Mouse (Mus musculus) hindbrain, embryonic 16.5 days (tissue): ENCODE measurements around the gene St13. TPM values are rescaled to one million over a fixed set of nuclear protein-coding genes. Genes with fewer than 3 reads are reported as not detected.
"Not testable (repeated sequence)": the region's sequence is repeated elsewhere in the genome, so short reads cannot be mapped to it uniquely, and the experiment has no call there.

ENCODE experiments used
- ATAC-seq: fragments of 200-750 bp; cut with Nextera tagmentation; 2 replicates; pipeline ENCODE4 v1.8.0; 2017; ENCODE audit warnings: moderate TSS enrichment, moderate library complexity
- H3K27ac ChIP-seq: fragments of 300-500 bp; sonication (generic); 2 replicates; pipeline ENCODE4 v1.5.1; 2014; ENCODE audit warnings: low read depth, mild to moderate bottlenecking, control low read depth, low read length, moderate library complexity
- H3K27me3 ChIP-seq: fragments of 300-500 bp; sonication (generic); replicated peaks from 2 replicates; pipeline ENCODE4 v1.6.1; 2014; ENCODE audit warnings: low read length; ENCODE audit not compliant: control insufficient read depth, insufficient read depth
- H3K36me3 ChIP-seq: fragments of 300-500 bp; sonication (generic); 2 replicates; pipeline ENCODE4 v1.6.1; 2014; ENCODE audit warnings: mild to moderate bottlenecking, low read length, moderate library complexity, mixed read lengths; ENCODE audit not compliant: control insufficient read depth, insufficient read depth
- H3K4me1 ChIP-seq: fragments of 300-500 bp; sonication (generic); 2 replicates; pipeline ENCODE4 v1.6.1; 2014; ENCODE audit warnings: low read depth, low read length; ENCODE audit not compliant: control insufficient read depth, insufficient read depth
- H3K4me2 ChIP-seq: fragments of 300-500 bp; sonication (generic); 2 replicates; pipeline ENCODE4 v1.6.1; 2014; ENCODE audit warnings: mild to moderate bottlenecking, low read length, control low read depth, moderate library complexity
- H3K4me3 ChIP-seq: fragments of 300-500 bp; sonication (generic); 2 replicates; pipeline ENCODE4 v1.5.1; 2014; ENCODE audit warnings: mild to moderate bottlenecking, low read length, control low read depth, moderate library complexity
- H3K9ac ChIP-seq: fragments of 300-500 bp; sonication (generic); 2 replicates; pipeline ENCODE4 v1.6.1; 2014; ENCODE audit warnings: low read depth, mild to moderate bottlenecking, control low read depth, low read length, moderate library complexity
- H3K9me3 ChIP-seq: fragments of 300-500 bp; sonication (generic); 2 replicates; pipeline ENCODE4 v1.6.1; 2014; ENCODE audit warnings: mild to moderate bottlenecking, low read length, moderate library complexity; ENCODE audit not compliant: control insufficient read depth
- WGBS: fragments of 180-500 bp; shearing (Covaris S2); extraction: QIAGEN DNeasy Blood & Tissue Kit; methylation state at CpG from one replicate; pipeline ENCODE4 v1.1.7; 2014; 5-methylcytosine and 5-hydroxymethylcytosine counted together
- polyA plus RNA-seq: library from polyadenylated mRNA; unstranded; fragments of >200 nt; fragmentation: Nextera tagmentation; extraction: Ambion mirVana; gene quantifications from 2 replicates; pipeline ENCODE4 v1.2.1, GENCODE M21; 2015

The St13 gene
- polyA plus RNA-seq, 1 experiment from 2014 or later = 200 TPM

GRCm38 (mm10) chr15:81418065-81418464, 18.2 kb upstream of the St13 start:
- ATAC-seq = no peak
- no peaks in the 10 kb centered on the region; the same call in 1 of the 2 replicates for H3K36me3 ChIP-seq
- no peaks in the 10 kb centered on the region for H3K4me1 ChIP-seq
- H3K9me3 ChIP-seq = no peaks in the 10 kb centered on the region
- no peak overlapping the region for H3K4me2 ChIP-seq
- no peaks in the 10 kb centered on the region for H3K27me3 ChIP-seq
- WGBS = 95% methylated on average over 4 of the region's 4 CpGs
- H3K9ac ChIP-seq = no peak overlapping the region
- no peak overlapping the region for H3K4me3 ChIP-seq
- H3K27ac ChIP-seq = no peak overlapping the region

- H3K27me3 ChIP-seq, H3K36me3 ChIP-seq, H3K27ac ChIP-seq, ATAC-seq, H3K9me3 ChIP-seq, H3K4me1 ChIP-seq: not testable (repeated sequence)
- WGBS = 12% methylated on average over 22 of the region's 22 CpGs
- H3K4me3 ChIP-seq = peak overlapping the region; percentile 25
- H3K9ac ChIP-seq = peak overlapping the region; percentile 43; the same call in 1 of the 2 replicates
- peak overlapping the region; percentile 50 for H3K4me2 ChIP-seq
Observed at GRCm38 (mm10) chr15:81416763-81417310, 17.0 kb upstream of the St13 start.

GRCm38 (mm10) chr15:81408199-81408598, 8.3 kb upstream of the St13 start, which contains the start of gene Dnajb7:
Gene Dnajb7, minus strand, starts transcription at chr15:81408299.
- 100% methylated on average over 1 of the region's 1 CpGs for WGBS
- no peaks in the 10 kb centered on the region for H3K4me1 ChIP-seq
- no peak within 1 kb of the TSS for H3K4me2 ChIP-seq
- H3K27me3 ChIP-seq = no peaks in the 10 kb centered on the region
- H3K9ac ChIP-seq = no peak within 1 kb of the TSS
- ATAC-seq = no peak
- no peaks in the 10 kb centered on the region for H3K36me3 ChIP-seq
- H3K4me3 ChIP-seq = no peak within 1 kb of the TSS
- H3K27ac ChIP-seq = no peak within 1 kb of the TSS
- no peaks in the 10 kb centered on the region for H3K9me3 ChIP-seq

- ATAC-seq = no peak
Observed at GRCm38 (mm10) chr15:81405008-81405407, 5.1 kb upstream of the St13 start.

GRCm38 (mm10) chr15:81399297-81399637, 610 bp downstream of the St13 start:
- peak overlapping the region; percentile 96 for H3K27ac ChIP-seq
- H3K4me3 ChIP-seq = peak overlapping the region; percentile 99
- no peaks in the 10 kb centered on the region for H3K9me3 ChIP-seq
- peak overlapping the region; percentile 94 for H3K9ac ChIP-seq
- no peaks in the 10 kb centered on the region; the same call in 1 of the 2 replicates for H3K36me3 ChIP-seq
- peak overlapping the region; percentile 82 for H3K4me2 ChIP-seq
- peaks cover 25% of the 10 kb centered on the region for H3K4me1 ChIP-seq
- 0% methylated on average over 21 of the region's 21 CpGs for WGBS
- H3K27me3 ChIP-seq = no peaks in the 10 kb centered on the region
- no peak for ATAC-seq

More at GRCm38 (mm10) chr15:81405008-81405407, 5.1 kb upstream of the St13 start:
- H3K4me2 ChIP-seq = no peak overlapping the region
- WGBS = 93% methylated on average over 3 of the region's 3 CpGs
- no peak overlapping the region for H3K4me3 ChIP-seq
- no peaks in the 10 kb centered on the region for H3K36me3 ChIP-seq
- no peak overlapping the region for H3K27ac ChIP-seq
- no peak overlapping the region for H3K9ac ChIP-seq
- peaks cover 7% of the 10 kb centered on the region for H3K4me1 ChIP-seq
- no peaks in the 10 kb centered on the region for H3K27me3 ChIP-seq
- no peaks in the 10 kb centered on the region for H3K9me3 ChIP-seq

GRCm38 (mm10) chr15:81398189-81398588, 1.7 kb downstream of the St13 start:
- H3K9ac ChIP-seq = peak overlapping the region; percentile 94; the same call in 1 of the 2 replicates
- H3K36me3 ChIP-seq = no peaks in the 10 kb centered on the region; the same call in 1 of the 2 replicates
- peak overlapping the region; percentile 99 for H3K4me3 ChIP-seq
- H3K27me3 ChIP-seq = no peaks in the 10 kb centered on the region
- no peak overlapping the region for H3K27ac ChIP-seq
- H3K4me2 ChIP-seq = peak overlapping the region; percentile 82
- peaks cover 25% of the 10 kb centered on the region for H3K4me1 ChIP-seq
- no peaks in the 10 kb centered on the region for H3K9me3 ChIP-seq
- no peak for ATAC-seq

GRCm38 (mm10) chr15:81394211-81394915, 5.5 kb downstream of the St13 start:
- Histone ChIP-seq H3K4me2 (no peak overlapping the region), H3K27ac (no peak overlapping the region), H3K27me3 (no peaks in the 10 kb centered on the region), H3K9ac (no peak overlapping the region), H3K4me3 (no peak overlapping the region), H3K4me1 (peaks cover 18% of the 10 kb centered on the region), H3K9me3 (no peaks in the 10 kb centered on the region), H3K36me3 (peaks cover 9% of the 10 kb centered on the region; the same call in 1 of the 2 replicates)
- no peak for ATAC-seq
- WGBS = 88% methylated on average over 8 of the region's 8 CpGs

- no peaks in the 10 kb centered on the region for H3K9me3 ChIP-seq
- peaks cover 12% of the 10 kb centered on the region for H3K4me1 ChIP-seq
- H3K36me3 ChIP-seq = peaks cover 14% of the 10 kb centered on the region
- ATAC-seq = no peak
- no peak overlapping the region for H3K4me2 ChIP-seq
- H3K27me3 ChIP-seq = no peaks in the 10 kb centered on the region
- no peak overlapping the region for H3K27ac ChIP-seq
- H3K9ac ChIP-seq = no peak overlapping the region
- H3K4me3 ChIP-seq = no peak overlapping the region
Observed at GRCm38 (mm10) chr15:81392997-81393396, 6.9 kb downstream of the St13 start.

GRCm38 (mm10) chr15:81386327-81386726, 13.6 kb downstream of the St13 start:
- no peaks in the 10 kb centered on the region for H3K9me3 ChIP-seq
- no peaks in the 10 kb centered on the region for H3K27me3 ChIP-seq
- peaks cover 39% of the 10 kb centered on the region for H3K36me3 ChIP-seq
- 97% methylated on average over 5 of the region's 5 CpGs for WGBS
- no peaks in the 10 kb centered on the region for H3K4me1 ChIP-seq
- no peak overlapping the region for H3K27ac ChIP-seq
- no peak overlapping the region for H3K9ac ChIP-seq
- no peak overlapping the region for H3K4me2 ChIP-seq
- H3K4me3 ChIP-seq = no peak overlapping the region
- no peak for ATAC-seq
